Mouse (Mus musculus): ENCODE results near the gene Slc29a4. TPM values are rescaled to one million over a fixed set of nuclear protein-coding genes. Genes with fewer than 3 reads are reported as not detected.

The Slc29a4 gene
- polyA plus RNA-seq, 1 experiment from 2014 or later = 8.4 TPM

DNA sequence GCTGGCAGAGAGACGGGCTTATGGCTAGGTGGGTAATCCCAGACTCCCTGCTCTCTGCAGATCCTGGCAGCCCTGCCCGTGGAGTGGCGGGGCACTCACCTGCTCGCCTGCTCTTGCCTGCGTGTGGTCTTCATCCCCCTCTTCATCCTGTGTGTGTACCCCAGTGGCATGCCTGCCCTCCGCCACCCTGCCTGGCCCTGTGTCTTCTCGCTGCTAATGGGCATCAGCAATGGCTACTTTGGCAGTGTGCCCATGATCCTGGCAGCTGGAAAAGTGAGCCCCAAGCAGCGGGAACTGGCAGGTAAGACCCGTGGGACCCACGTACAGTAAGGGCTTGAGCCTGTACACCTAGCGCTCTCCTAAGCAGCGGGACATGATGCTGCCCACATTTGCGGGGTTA is 27.6 kb downstream of the Slc29a4 start:
- 84% methylated on average over 13 of the region's 13 CpGs for WGBS
- Histone ChIP-seq H3K4me3 (replicated peaks) (no peak overlapping the region), H3K4me1 (replicated peaks) (0 out of 2 replicates have a peak, but pooled peaks cover 3% of the 10 kb centered on the region), H3K36me3 (no peaks in the 10 kb centered on the region), H3K4me2 (replicated peaks) (no peak overlapping the region), H3K27ac (no peak overlapping the region), H3K9ac (no peak overlapping the region), H3K9me3 (no peaks in the 10 kb centered on the region), H3K27me3 (replicated peaks) (no peaks in the 10 kb centered on the region)
- no peak for ATAC-seq

DNA sequence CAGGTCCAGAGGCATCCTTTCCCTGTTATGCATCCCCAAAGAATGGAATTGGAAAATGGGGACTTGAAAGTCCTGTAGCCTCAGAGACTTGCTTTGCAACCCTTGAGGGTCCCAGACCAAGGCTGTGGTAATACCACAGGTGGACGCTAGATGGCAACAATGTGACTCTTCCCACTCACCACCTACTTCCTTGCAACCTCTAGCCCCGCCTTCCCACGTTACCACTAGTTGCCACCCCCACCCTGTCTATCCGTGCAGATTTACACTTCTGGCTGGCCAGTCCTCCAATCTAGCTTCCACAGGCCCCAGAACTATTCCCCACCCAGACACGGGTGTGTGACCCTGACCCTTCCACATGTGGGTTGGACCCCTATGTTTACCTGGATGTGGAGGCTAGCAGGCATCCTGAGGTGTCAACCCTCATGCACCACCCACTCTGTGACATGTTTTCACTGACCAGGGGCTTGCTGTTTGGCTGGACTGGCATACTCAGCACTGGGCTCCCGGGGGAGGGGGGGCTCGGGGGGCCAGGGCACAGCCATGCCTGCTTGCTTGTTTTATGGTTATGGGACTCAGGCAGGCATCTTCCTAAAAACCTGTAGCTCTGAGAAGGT is 31.3 kb downstream of the Slc29a4 start:
- Histone ChIP-seq H3K4me2 (replicated peaks) (peak overlapping the region; percentile 55), H3K4me1 (replicated peaks) (0 out of 2 replicates have a peak, but pooled peaks cover 3% of the 10 kb centered on the region), H3K36me3 (peaks cover 33% of the 10 kb centered on the region), H3K27me3 (replicated peaks) (no peaks in the 10 kb centered on the region), H3K9ac (no peak overlapping the region), H3K9me3 (no peaks in the 10 kb centered on the region), H3K4me3 (replicated peaks) (no peak overlapping the region), H3K27ac (no peak overlapping the region)
- WGBS = 9% methylated on average over 7 of the region's 7 CpGs
- ATAC-seq = peak; percentile 68

- Histone ChIP-seq H3K4me1 (replicated peaks) (0 out of 2 replicates have a peak, but pooled peaks cover 3% of the 10 kb centered on the region), H3K9ac (no peak overlapping the region), H3K36me3 (peaks cover 39% of the 10 kb centered on the region), H3K4me3 (replicated peaks) (no peak overlapping the region), H3K27me3 (replicated peaks) (no peaks in the 10 kb centered on the region), H3K9me3 (no peaks in the 10 kb centered on the region), H3K4me2 (replicated peaks) (no peak overlapping the region), H3K27ac (no peak overlapping the region)
- 92% methylated on average over 7 of the region's 7 CpGs for WGBS
- ATAC-seq = no peak
Observed at GRCm38 (mm10) chr5:142724265-142724664, 32.0 kb downstream of the Slc29a4 start.

DNA sequence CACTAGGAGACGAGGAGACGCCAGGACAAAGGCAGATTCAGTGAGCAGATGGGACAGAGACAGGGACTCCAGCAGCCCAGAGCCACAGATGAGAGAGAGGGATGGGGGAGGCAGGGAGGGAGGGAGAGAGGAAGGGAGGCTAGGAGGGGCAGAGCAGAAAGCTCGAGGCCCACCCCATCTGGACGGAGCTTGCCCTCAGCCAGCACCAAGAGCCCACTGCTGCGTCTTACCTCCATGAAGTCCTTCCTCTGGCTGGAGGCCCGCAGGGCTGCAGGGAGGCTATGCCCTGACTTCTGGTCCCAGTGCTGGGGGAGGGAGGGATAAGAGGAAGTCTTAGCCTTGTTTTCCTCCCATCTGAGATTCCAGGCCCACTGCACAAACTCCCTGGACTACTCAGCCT is 34.4 kb downstream of the Slc29a4 start:
- H3K9me3 ChIP-seq = no peaks in the 10 kb centered on the region
- H3K27me3 ChIP-seq (replicated peaks) = no peaks in the 10 kb centered on the region
- H3K4me2 ChIP-seq (replicated peaks) = no peak overlapping the region
- WGBS = 86% methylated on average over 6 of the region's 6 CpGs
- no peak overlapping the region for H3K27ac ChIP-seq
- H3K4me1 ChIP-seq (replicated peaks) = 0 out of 2 replicates have a peak, but pooled peaks cover 3% of the 10 kb centered on the region
- no peak overlapping the region for H3K9ac ChIP-seq
- ATAC-seq = no peak
- H3K36me3 ChIP-seq = peaks cover 60% of the 10 kb centered on the region
- no peak overlapping the region for H3K4me3 ChIP-seq (replicated peaks)

GRCm38 (mm10) chr5:142728301-142728700 is 36.0 kb downstream of the Slc29a4 start:
- Histone ChIP-seq H3K36me3 (peaks cover 73% of the 10 kb centered on the region), H3K4me3 (replicated peaks) (no peak overlapping the region), H3K4me1 (replicated peaks) (0 out of 2 replicates have a peak, but pooled peaks cover 3% of the 10 kb centered on the region), H3K9ac (no peak overlapping the region), H3K27ac (no peak overlapping the region), H3K27me3 (replicated peaks) (no peaks in the 10 kb centered on the region), H3K4me2 (replicated peaks) (no peak overlapping the region), H3K9me3 (no peaks in the 10 kb centered on the region)
- ATAC-seq = no peak
- 96% methylated on average over 16 of the region's 16 CpGs for WGBS

GRCm38 (mm10) chr5:142730295-142730694 is 38.0 kb downstream of the Slc29a4 start:
- H3K4me3 ChIP-seq (replicated peaks) = no peak overlapping the region
- no peaks in the 10 kb centered on the region for H3K27me3 ChIP-seq (replicated peaks)
- 89% methylated on average over 12 of the region's 12 CpGs for WGBS
- H3K27ac ChIP-seq = no peak overlapping the region
- H3K4me2 ChIP-seq (replicated peaks) = no peak overlapping the region
- ATAC-seq = no peak
- no peak overlapping the region for H3K9ac ChIP-seq
- H3K9me3 ChIP-seq = no peaks in the 10 kb centered on the region
- no peaks in the 10 kb centered on the region for H3K4me1 ChIP-seq (replicated peaks)
- H3K36me3 ChIP-seq = peaks cover 85% of the 10 kb centered on the region

DNA sequence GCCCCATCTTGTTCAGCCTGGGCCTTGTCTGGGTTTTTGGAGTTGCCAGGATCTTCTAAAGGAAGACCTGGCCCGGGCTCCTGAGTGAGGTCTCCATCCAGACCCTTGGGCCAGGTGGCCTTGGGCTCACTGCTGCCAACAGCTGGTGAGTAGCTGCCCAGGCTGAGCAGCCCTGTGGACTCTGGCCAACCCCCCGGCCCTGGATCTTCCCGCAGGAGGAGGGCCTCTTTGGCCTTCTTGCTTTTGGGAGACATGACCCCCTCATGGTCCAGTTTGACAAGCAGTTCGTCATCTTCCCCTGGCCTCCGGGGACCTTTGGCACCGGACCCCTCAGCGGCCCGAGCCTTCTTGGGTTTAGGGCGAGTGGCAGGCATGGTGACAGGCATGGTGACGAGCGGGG is 39.6 kb downstream of the Slc29a4 start:
- H3K4me2 ChIP-seq (replicated peaks) = no peak overlapping the region
- H3K9me3 ChIP-seq = no peaks in the 10 kb centered on the region
- no peak overlapping the region for H3K27ac ChIP-seq
- H3K36me3 ChIP-seq = peaks cover 83% of the 10 kb centered on the region
- no peaks in the 10 kb centered on the region for H3K27me3 ChIP-seq (replicated peaks)
- no peaks in the 10 kb centered on the region for H3K4me1 ChIP-seq (replicated peaks)
- 88% methylated on average over 11 of the region's 11 CpGs for WGBS
- H3K9ac ChIP-seq = no peak overlapping the region
- H3K4me3 ChIP-seq (replicated peaks) = no peak overlapping the region
- ATAC-seq = no peak

DNA sequence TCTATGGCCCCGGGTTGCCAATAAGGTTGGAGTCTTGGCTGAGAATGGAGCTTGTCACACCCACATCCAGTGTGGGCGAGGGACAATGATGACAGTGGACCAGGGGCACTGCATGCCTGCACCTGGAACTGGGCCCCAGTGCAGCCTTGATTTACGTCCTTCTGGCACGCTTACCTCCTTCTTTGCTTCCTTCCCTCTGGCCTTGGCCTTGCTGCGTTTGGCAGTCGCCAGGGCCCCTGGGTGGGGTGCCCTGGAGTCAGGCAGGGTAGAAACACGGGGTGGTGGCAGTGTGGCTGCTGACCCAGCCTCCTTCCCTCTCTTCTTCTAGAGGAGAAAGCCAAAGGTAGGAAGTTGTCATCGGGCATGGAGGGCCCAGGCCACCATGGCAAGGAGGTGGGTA is 47.6 kb downstream of the Slc29a4 start:
- ATAC-seq = no peak; the same call in 1 of the 2 replicates
- H3K4me1 ChIP-seq (replicated peaks) = no peaks in the 10 kb centered on the region
- peaks cover 58% of the 10 kb centered on the region for H3K36me3 ChIP-seq
- no peaks in the 10 kb centered on the region for H3K27me3 ChIP-seq (replicated peaks)
- no peak overlapping the region for H3K4me2 ChIP-seq (replicated peaks)
- no peak overlapping the region for H3K27ac ChIP-seq
- H3K4me3 ChIP-seq (replicated peaks) = no peak overlapping the region
- H3K9ac ChIP-seq = no peak overlapping the region
- 82% methylated on average over 8 of the region's 8 CpGs for WGBS
- no peaks in the 10 kb centered on the region for H3K9me3 ChIP-seq

DNA sequence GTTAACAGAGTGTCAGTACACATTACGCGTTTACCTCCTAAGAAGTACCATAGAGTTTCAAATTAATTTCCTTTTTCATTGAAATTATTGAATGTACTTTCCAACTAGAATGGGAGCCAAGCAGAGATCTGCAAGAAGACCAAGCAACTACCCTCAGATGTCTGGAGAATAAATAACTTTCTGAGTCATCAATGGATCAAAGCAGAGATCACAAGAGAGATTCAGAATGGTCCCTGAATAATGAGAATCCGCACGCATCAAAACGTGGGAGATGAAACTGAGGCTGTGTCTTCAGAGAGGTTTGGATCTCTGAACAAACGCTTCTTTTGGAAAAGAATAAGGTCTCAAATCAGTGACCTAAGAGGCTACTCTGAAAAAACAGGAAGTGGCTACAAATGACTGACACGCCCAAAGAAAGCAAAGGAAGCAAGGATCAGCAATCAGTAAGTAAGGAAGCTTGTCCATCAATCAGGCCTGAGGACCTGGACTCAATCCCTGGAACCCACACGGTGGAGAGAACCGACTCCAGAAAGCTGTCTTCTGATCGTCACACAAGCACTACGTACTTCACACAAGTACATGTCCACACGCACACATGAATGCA is 54.8 kb downstream of the Slc29a4 start:
- Histone ChIP-seq H3K4me2 (replicated peaks) (no peak overlapping the region), H3K36me3 (peaks cover 45% of the 10 kb centered on the region), H3K4me1 (replicated peaks) (no peaks in the 10 kb centered on the region), H3K27ac (no peak overlapping the region), H3K4me3 (replicated peaks) (no peak overlapping the region), H3K9ac (no peak overlapping the region), H3K9me3 (no peaks in the 10 kb centered on the region), H3K27me3 (replicated peaks) (no peaks in the 10 kb centered on the region)
- 83% methylated on average over 12 of the region's 12 CpGs for WGBS
- ATAC-seq = no peak

GRCm38 (mm10) chr5:142750173-142750572 is 57.9 kb downstream of the Slc29a4 start:
- no peaks in the 10 kb centered on the region for H3K27me3 ChIP-seq (replicated peaks)
- H3K9me3 ChIP-seq = no peaks in the 10 kb centered on the region
- WGBS = 87% methylated on average over 11 of the region's 11 CpGs
- no peak overlapping the region for H3K4me2 ChIP-seq (replicated peaks)
- no peak overlapping the region for H3K9ac ChIP-seq
- no peak for ATAC-seq
- no peak overlapping the region for H3K4me3 ChIP-seq (replicated peaks)
- no peaks in the 10 kb centered on the region for H3K4me1 ChIP-seq (replicated peaks)
- no peak overlapping the region for H3K27ac ChIP-seq
- peaks cover 27% of the 10 kb centered on the region for H3K36me3 ChIP-seq

- no peak for ATAC-seq
- Histone ChIP-seq H3K36me3 (peaks cover 36% of the 10 kb centered on the region), H3K9ac (no peak overlapping the region), H3K4me1 (replicated peaks) (no peaks in the 10 kb centered on the region), H3K9me3 (no peaks in the 10 kb centered on the region), H3K27ac (no peak overlapping the region), H3K4me2 (replicated peaks) (no peak overlapping the region), H3K27me3 (replicated peaks) (no peaks in the 10 kb centered on the region), H3K4me3 (replicated peaks) (no peak overlapping the region)
- 61% methylated on average over 13 of the region's 13 CpGs for WGBS
Observed at GRCm38 (mm10) chr5:142752241-142752640, 59.9 kb downstream of the Slc29a4 start.

DNA sequence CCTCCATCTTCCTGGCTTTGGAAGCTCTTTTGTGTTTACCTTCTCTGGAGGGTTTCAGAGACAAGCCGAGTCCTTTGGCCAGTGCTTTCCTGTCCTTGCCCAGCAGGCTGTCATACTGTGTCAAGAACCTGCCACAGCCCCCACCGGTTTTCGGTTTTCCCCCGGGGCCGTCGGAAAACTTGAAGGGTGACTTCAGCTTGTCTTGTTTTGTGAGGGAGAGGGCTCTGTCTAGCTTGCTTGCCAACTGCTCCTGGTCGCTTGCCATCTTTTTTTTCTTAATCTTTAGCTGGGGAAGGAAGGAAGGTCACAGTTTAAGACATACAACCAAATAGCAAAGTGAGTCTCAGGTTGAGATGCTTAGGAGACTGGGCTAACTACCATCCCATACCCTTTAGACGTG is 67.5 kb downstream of the Slc29a4 start:
- H3K4me3 ChIP-seq (replicated peaks) = no peak overlapping the region
- no peaks in the 10 kb centered on the region for H3K4me1 ChIP-seq (replicated peaks)
- no peaks in the 10 kb centered on the region for H3K27me3 ChIP-seq (replicated peaks)
- H3K36me3 ChIP-seq = peaks cover 61% of the 10 kb centered on the region
- H3K9me3 ChIP-seq = no peaks in the 10 kb centered on the region
- no peak overlapping the region for H3K27ac ChIP-seq
- H3K4me2 ChIP-seq (replicated peaks) = no peak overlapping the region
- 87% methylated on average over 8 of the region's 8 CpGs for WGBS
- no peak for ATAC-seq
- no peak overlapping the region for H3K9ac ChIP-seq
